Mouse (Mus musculus): ENCODE measurements around the gene Scgb1a1.

DNA sequence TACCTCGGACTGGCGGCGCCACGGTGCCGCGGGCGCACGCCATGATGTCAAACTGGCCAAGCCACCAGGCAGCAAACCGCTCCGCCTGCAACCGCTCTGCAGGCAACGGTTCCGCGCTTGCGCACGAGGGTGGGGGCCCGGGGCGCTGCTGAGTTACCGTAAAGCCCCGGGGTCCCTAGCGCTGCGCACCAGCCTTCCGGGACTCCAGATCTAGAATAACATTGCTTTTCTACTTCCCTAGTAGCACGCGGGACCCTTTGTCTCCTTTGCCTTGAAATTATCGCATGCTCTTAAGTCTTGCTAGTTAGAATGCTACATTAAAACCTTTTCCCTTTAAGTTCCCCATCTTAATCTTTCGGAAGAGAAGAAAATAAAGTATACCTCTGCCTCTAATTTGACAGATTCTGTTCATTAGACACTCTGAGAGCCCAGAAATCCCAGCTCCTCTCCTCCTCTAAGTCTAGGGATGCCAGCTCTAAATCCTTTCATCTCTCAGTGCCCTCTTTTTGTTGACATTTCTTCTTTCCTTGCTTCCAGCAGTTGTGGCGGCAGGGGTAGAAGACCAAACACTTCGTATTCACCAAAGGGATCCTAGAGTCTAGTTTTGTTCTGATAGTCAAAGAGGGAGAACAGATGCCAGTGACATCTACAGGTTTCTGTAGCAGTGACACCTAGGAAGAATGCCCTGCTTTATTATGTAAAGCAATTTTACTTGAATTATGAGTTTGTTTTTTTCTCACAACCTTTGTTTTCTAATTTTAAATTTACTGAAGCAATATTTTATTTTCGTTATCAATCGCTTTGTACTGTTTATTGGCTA lies 48.0 kb upstream of the Scgb1a1 start, which contains the start of gene Asrgl1:
- no peak for TF ChIP-seq CTCF (IDR thresholded peaks at IDR 0.05; ENCODE audit: borderline replicate concordance, extremely low read depth, insufficient read depth, insufficient read length)
- TF ChIP-seq POLR2A (IDR thresholded peaks at IDR 0.05; ENCODE audit: borderline replicate concordance, extremely low read depth, insufficient read depth, insufficient read length, poor library complexity, severe bottlenecking), result peak; percentile 68; the same call in 1 of the 2 replicates
